Mouse (Mus musculus) embryonic facial prominence, embryonic 11.5 days (tissue): ENCODE measurements around the gene Ang2. TPM values are rescaled to one million over a fixed set of nuclear protein-coding genes. Genes with fewer than 3 reads are reported as not detected.
"Not testable (repeated sequence)": the region's sequence is repeated elsewhere in the genome, so short reads cannot be mapped to it uniquely, and the experiment has no call there.

Source experiments
- ATAC-seq: fragments of 200-750 bp; cut with Nextera tagmentation; replicated peaks from 2 replicates; pipeline ENCODE4 v1.8.0; 2017; ENCODE audit warnings: low read depth; ENCODE audit not compliant: insufficient number of reproducible peaks, low FRiP score, low TSS enrichment
- DNase-seq: peaks from one replicate; pipeline ENCODE4 v3.0.0-alpha.2; 2015; ENCODE audit warnings: low spot score
- H3K27ac ChIP-seq: fragments of 300-500 bp; sonication (generic); replicated peaks from 2 replicates; pipeline ENCODE4 v1.5.1; 2014; ENCODE audit warnings: mild to moderate bottlenecking, low read depth, low read length, control low read depth
- H3K27me3 ChIP-seq: fragments of 300-500 bp; sonication (generic); 2 replicates; pipeline ENCODE4 v1.6.1; 2014; ENCODE audit warnings: mild to moderate bottlenecking, low read length, moderate library complexity, mixed read lengths; ENCODE audit not compliant: control insufficient read depth, insufficient read depth
- H3K36me3 ChIP-seq: fragments of 300-500 bp; sonication (generic); replicated peaks from 2 replicates; pipeline ENCODE4 v1.6.1; 2014; ENCODE audit warnings: low read depth, mild to moderate bottlenecking, low read length, moderate library complexity, mixed read lengths; ENCODE audit not compliant: control insufficient read depth, insufficient read depth
- H3K4me1 ChIP-seq: fragments of 300-500 bp; sonication (generic); 2 replicates; pipeline ENCODE4 v1.6.1; 2014; ENCODE audit warnings: low read length, mixed read lengths; ENCODE audit not compliant: control insufficient read depth, insufficient read depth
- H3K4me2 ChIP-seq: fragments of 300-500 bp; sonication (generic); 2 replicates; pipeline ENCODE4 v1.6.1; 2014; ENCODE audit warnings: low read depth, mild to moderate bottlenecking, control low read depth, low read length, moderate library complexity
- H3K4me3 ChIP-seq: fragments of 300-500 bp; sonication (generic); 2 replicates; pipeline ENCODE4 v1.5.1; 2014; ENCODE audit warnings: low read depth, low read length, control low read depth
- H3K9ac ChIP-seq: fragments of 300-500 bp; sonication (generic); replicated peaks from 2 replicates; pipeline ENCODE4 v1.6.1; 2014; ENCODE audit warnings: mild to moderate bottlenecking, control low read depth, low read length
- H3K9me3 ChIP-seq: fragments of 300-500 bp; sonication (generic); replicated peaks from 2 replicates; pipeline ENCODE4 v1.6.1; 2016; ENCODE audit warnings: mild to moderate bottlenecking, low read length, inconsistent platforms, mixed read lengths; ENCODE audit not compliant: control insufficient read depth
- WGBS: fragments of 180-500 bp; shearing (Covaris S2); extraction: QIAGEN DNeasy Blood & Tissue Kit; methylation state at CpG from one replicate; pipeline ENCODE4 v1.1.7; 2014; 5-methylcytosine and 5-hydroxymethylcytosine counted together
- polyA plus RNA-seq: library from polyadenylated mRNA; unstranded; fragments of >200 nt; fragmentation: Nextera tagmentation; extraction: Ambion mirVana; gene quantifications from 2 replicates; pipeline ENCODE4 v1.2.1, GENCODE M21; 2014

Ang2 gene
- polyA plus RNA-seq = not detected in 2 replicates

DNA sequence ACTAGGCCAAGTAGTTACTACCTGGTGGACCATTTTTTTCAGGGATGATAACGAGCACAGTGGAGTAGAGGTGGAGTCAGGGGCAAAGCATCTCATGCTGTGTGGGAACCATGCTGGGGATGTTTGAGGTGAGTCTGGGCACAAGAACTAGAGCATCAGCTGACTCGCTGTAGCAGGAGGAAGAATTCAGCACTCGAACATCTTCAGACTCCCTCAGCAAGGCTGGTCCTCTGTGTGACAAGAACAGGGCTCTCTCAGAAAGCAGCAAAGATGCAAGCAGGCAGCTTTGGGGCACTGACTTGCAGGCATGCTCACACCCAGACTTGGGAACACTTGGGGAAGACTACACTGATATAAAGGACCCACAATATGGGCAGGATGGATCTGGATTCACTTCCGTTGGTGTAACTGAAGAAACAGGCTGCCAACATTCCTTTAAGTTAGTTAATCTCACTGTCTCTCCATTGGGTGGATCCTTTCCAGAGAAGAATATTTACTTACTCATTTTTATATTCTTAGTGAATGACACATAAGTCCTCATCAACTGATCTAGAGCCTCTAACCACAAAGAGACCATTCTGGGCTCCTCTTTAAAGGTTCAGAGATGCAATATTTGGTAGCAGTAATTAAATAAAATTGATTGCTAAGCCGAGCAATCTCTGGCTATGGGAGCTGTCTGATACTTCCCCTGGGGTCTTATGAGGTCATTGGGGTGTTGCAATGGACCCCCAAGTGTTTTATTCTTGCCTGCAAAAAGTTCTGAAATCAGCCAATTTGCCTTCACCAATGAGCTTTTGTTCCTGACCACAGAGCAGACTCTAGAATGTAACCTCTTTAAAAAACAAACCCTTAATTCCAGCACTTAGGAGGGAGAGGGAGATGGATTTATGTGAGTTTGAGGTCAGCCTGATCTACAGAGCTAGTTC lies at the start of gene Ang2:
TSS of gene Ang2 (minus strand) at position 51 of the 926 bp plus-strand sequence.
- ATAC-seq (no peak), DNase-seq (no peak)
- Histone ChIP-seq H3K36me3 (no peaks in the 10 kb centered on the region), H3K9ac (no peak within 1 kb of the TSS), H3K4me2 (no peak within 1 kb of the TSS), H3K27me3 (no peaks in the 10 kb centered on the region), H3K27ac (no peak within 1 kb of the TSS), H3K9me3 (no peaks in the 10 kb centered on the region), H3K4me3 (no peak within 1 kb of the TSS), H3K4me1 (no peaks in the 10 kb centered on the region)
- 80% methylated on average over 5 of the region's 5 CpGs for WGBS

DNA sequence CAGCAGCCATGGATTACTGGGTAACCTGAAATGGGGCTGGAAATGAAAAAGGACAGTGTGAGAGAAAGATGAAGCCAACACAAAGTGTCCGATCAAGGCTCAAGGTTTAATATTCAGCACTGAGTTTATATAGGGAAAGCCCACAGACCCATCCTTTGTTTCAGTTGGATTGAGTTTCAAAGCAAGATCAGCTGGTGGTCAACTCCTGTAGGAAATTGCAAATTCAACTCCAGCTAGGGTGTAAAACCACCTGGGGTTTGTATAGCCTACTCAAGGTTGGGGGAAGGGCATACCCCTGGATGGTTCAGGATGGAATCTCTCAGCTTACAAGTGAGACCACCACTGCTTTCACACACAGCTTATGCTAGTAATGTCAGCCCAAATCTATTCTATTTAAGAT lies 48.8 kb upstream of the Ang2 start:
- H3K4me3 ChIP-seq = no peak overlapping the region
- no peaks in the 10 kb centered on the region for H3K9me3 ChIP-seq
- DNase-seq = no peak
- H3K36me3 ChIP-seq = no peaks in the 10 kb centered on the region
- no peaks in the 10 kb centered on the region for H3K4me1 ChIP-seq
- H3K27me3 ChIP-seq = no peaks in the 10 kb centered on the region
- no peak overlapping the region for H3K4me2 ChIP-seq
- WGBS = 86% methylated on average over 1 of the region's 1 CpGs
- no peak for ATAC-seq
- H3K9ac ChIP-seq = no peak overlapping the region
- H3K27ac ChIP-seq = no peak overlapping the region

DNA sequence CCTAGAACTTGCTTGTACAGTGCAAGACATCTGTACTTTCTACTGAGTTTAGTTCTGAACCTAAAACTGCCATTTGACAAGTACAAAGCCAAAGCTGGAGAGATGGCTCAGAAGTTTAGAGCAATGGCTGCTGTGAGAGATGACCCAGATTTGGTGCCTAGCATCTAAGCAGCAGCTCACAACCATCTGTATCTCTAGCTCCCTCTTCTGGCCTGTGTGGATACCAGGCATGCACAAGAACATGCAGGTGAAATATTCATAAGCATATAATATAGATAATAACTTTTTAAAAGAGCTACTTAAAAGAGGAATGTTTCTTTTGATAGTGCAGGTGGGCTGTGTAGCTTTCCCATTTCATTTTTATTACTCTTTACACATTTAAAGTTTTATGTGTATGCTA lies 42.0 kb upstream of the Ang2 start:
- DNase-seq (peak; percentile 67), ATAC-seq (no peak)
- H3K4me1 ChIP-seq = no peaks in the 10 kb centered on the region
- no peaks in the 10 kb centered on the region for H3K36me3 ChIP-seq
- H3K9ac ChIP-seq = no peak overlapping the region
- H3K9me3 ChIP-seq = no peaks in the 10 kb centered on the region
- H3K4me2 ChIP-seq = no peak overlapping the region
- H3K4me3 ChIP-seq = no peak overlapping the region
- no peaks in the 10 kb centered on the region for H3K27me3 ChIP-seq
- H3K27ac ChIP-seq = no peak overlapping the region

DNA sequence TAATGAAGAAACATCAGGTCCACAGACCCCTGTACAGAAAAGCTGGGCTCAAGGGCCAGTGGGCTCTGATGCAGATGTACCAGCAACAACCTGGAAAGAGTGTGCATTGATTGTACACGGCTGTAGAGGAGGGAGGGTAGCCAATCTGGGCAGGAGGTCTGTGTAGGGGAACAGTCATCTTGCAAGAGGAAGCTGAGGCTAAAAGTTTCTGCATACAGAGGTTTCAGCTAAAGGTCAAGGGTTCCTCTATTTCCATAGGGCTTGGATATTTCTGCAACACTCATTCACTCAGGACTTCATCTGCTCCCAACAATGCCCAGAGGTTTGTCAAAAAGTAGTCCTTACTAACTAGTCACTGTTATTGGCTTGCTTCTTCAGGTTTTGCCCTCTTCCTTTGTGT lies 38.5 kb upstream of the Ang2 start:
- H3K9ac ChIP-seq, H3K4me3 ChIP-seq, H3K4me1 ChIP-seq, DNase-seq, ATAC-seq, H3K27ac ChIP-seq, H3K9me3 ChIP-seq, H3K36me3 ChIP-seq, H3K4me2 ChIP-seq, H3K27me3 ChIP-seq: not testable (repeated sequence)
- 84% methylated on average over 1 of the region's 1 CpGs for WGBS

DNA sequence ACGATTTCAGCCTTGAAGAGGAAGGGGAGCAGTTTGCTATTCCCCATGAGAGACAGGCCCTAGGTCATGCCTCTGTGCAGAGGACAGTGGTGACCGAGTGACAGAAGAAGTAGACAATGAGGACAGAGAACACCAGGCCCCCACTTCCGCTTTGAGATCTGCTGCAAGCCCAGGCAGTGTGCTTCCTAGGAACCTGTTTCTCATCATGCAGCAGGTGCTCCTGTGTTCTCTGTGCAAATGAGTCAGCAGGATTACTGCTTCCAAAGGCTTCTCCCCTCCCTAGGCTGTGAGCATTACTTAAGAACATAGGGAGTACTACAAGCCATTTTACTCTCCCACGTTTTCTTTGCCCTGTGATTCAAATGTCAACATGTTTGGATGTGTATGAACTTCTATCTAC lies 30.7 kb upstream of the Ang2 start:
- H3K9me3 ChIP-seq, DNase-seq, H3K4me3 ChIP-seq, H3K27me3 ChIP-seq, H3K27ac ChIP-seq, H3K9ac ChIP-seq, ATAC-seq, H3K36me3 ChIP-seq, H3K4me2 ChIP-seq, H3K4me1 ChIP-seq: not testable (repeated sequence)
- WGBS = 52% methylated on average over 4 of the region's 4 CpGs

DNA sequence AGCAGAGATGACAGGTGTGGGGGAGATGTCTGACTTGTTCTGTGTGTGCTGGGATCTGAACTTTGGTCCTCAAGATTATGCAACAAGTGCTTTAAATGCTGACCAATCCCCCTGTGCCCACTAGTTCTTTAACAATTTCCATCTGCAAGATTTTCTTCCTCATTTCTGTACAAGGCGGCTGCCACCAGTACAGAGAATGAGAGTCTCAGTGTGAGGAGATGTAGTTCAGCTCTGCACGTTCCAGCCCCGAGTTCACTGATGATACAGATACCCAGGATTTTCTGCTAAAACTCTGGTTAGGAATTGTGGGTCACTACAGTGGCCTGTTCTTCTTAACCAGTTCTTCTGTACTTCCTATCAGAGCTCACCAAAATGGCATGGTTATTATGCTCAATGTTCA lies 21.1 kb upstream of the Ang2 start:
- not testable (repeated sequence) for ATAC-seq, H3K4me1 ChIP-seq, H3K9ac ChIP-seq, H3K27ac ChIP-seq, H3K9me3 ChIP-seq, DNase-seq, H3K4me3 ChIP-seq, H3K36me3 ChIP-seq, H3K4me2 ChIP-seq, H3K27me3 ChIP-seq
- WGBS = 90% methylated on average over 3 of the region's 3 CpGs

DNA sequence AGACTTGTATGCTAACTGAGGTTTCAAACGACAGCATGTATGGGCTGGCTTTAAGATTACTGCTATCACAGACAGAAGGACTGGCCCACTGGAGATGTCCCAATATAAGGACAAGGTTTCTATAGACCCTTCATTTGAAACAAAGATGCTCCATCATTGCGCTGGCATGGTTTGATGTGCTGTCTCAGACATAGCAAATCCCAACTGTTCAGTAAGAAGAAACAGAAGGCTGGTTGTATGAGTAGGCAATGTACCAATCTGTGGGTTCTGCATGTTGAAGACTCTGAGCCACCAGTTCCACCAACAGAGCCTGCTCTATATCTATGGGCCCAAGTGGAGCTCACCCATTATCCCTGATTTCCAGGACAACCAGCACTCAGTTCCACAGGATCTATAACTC lies 4.2 kb upstream of the Ang2 start, which contains the start of gene Ear14:
TSS of gene Ear14 (plus strand) at position 277 of the 400 bp plus-strand sequence.
- ATAC-seq = no peak

DNA sequence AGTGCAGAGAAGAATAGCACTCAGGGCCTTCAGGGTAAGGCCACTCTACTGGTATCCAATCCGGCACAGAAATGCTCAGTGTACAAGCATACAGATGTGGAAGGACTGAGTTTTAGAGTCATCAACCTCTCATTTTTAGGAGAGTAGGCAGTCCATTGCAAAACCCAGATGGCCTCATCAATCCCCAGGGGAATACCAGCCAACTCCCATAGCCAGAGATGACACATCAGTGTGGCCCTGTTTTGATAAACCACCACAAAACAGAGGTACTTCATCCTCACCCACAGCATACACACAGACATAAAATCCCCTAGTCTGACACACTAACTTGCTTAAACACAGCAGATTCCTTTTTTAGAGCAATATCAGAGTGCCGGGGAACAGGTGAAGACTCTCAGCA lies 1.5 kb upstream of the Ang2 start:
- WGBS = 94% methylated on average over 2 of the region's 2 CpGs
- no peaks in the 10 kb centered on the region for H3K4me1 ChIP-seq
- ATAC-seq = no peak

More for the DNA sequence above, 4.2 kb upstream of the Ang2 start, which contains the start of gene Ear14:
- Histone ChIP-seq H3K9ac (no peak within 1 kb of the TSS), H3K4me1 (no peaks in the 10 kb centered on the region), H3K36me3 (no peaks in the 10 kb centered on the region), H3K4me3 (no peak within 1 kb of the TSS), H3K27me3 (no peaks in the 10 kb centered on the region), H3K4me2 (no peak within 1 kb of the TSS), H3K9me3 (no peaks in the 10 kb centered on the region), H3K27ac (no peak within 1 kb of the TSS)
- no peak for DNase-seq
- whole genome bisulfite sequencing = 91% methylated on average over 2 of the region's 2 CpGs

More for the DNA sequence above, 1.5 kb upstream of the Ang2 start:
- H3K4me2 ChIP-seq = no peak overlapping the region
- no peak overlapping the region for H3K27ac ChIP-seq
- H3K4me3 ChIP-seq = no peak overlapping the region
- H3K27me3 ChIP-seq = no peaks in the 10 kb centered on the region
- no peaks in the 10 kb centered on the region for H3K36me3 ChIP-seq
- DNase-seq = no peak
- H3K9ac ChIP-seq = no peak overlapping the region
- H3K9me3 ChIP-seq = no peaks in the 10 kb centered on the region
